Mouse (Mus musculus) heart, adult 2 months (tissue): ENCODE measurements around the gene Zfp366. TPM values are rescaled to one million over a fixed set of nuclear protein-coding genes. Genes with fewer than 3 reads are reported as not detected.
A peak's percentile ranks its signal among the peaks of the same experiment; 100 is the strongest.

Source experiments
- DNase-seq, 2 experiments: peaks; one replicate each; pipeline ENCODE4 v3.0.0; 2021
- H3K27ac ChIP-seq: fragments of 200-600 bp; 2 replicates; pipeline ENCODE4 v1.8.1; 2022
- H3K27me3 ChIP-seq: fragments of 200-500 bp; 2 replicates; pipeline ENCODE4 v1.6.1; 2012; ENCODE audit warnings: mild to moderate bottlenecking, low read length, inconsistent platforms, mixed read lengths; ENCODE audit not compliant: control insufficient read depth, insufficient read depth
- H3K36me3 ChIP-seq: fragments of 200-500 bp; 2 replicates; pipeline ENCODE4 v1.6.1; 2012; ENCODE audit warnings: low read length, inconsistent platforms; ENCODE audit not compliant: control insufficient read depth, insufficient read depth
- H3K4me1 ChIP-seq: fragments of 200-500 bp; 2 replicates; pipeline ENCODE4 v1.6.1; 2011; ENCODE audit warnings: low read length; ENCODE audit not compliant: control insufficient read depth, insufficient read depth
- H3K4me3 ChIP-seq: fragments of 200-600 bp; 2 replicates; pipeline ENCODE4 v1.8.1; 2022
- H3K79me2 ChIP-seq: fragments of 200-500 bp; replicated peaks from 2 replicates; pipeline ENCODE4 v1.6.1; 2012; ENCODE audit warnings: mild to moderate bottlenecking, inconsistent platforms, low read length, moderate library complexity, mixed read lengths; ENCODE audit not compliant: control insufficient read depth, insufficient read depth
- H3K9ac ChIP-seq: fragments of 200-500 bp; 2 replicates; pipeline ENCODE4 v1.6.1; 2012; ENCODE audit warnings: low read depth, mild to moderate bottlenecking, control low read depth, inconsistent platforms, low read length, mixed read lengths
- CTCF ChIP-seq: fragments of 200-600 bp; IDR thresholded peaks from 2 replicates; pipeline ENCODE4 v1.8.1; 2022; ENCODE audit warnings: antibody characterized with exemption, mild to moderate bottlenecking, moderate library complexity
- EP300 ChIP-seq: fragments of 200-500 bp; IDR thresholded peaks from 2 replicates; pipeline ENCODE4 v1.6.1; 2011; ENCODE audit warnings: low read depth, low read length, control low read depth; ENCODE audit not compliant: insufficient read depth
- POLR2A ChIP-seq: fragments of 200-500 bp; IDR thresholded peaks from 2 replicates; pipeline ENCODE4 v1.6.1; 2011; ENCODE audit warnings: mild to moderate bottlenecking, low read depth, low read length, control low read depth; ENCODE audit not compliant: insufficient read depth
- WGBS: fragments of 180-500 bp; shearing (Covaris S2); methylation state at CpG from one replicate; pipeline ENCODE4 v1.1.7; 2018; 5-methylcytosine and 5-hydroxymethylcytosine counted together
- intact Hi-C: fragments of 180-260 bp; cut with DNase I; formaldehyde crosslinking; loops from one replicate; pipeline ENCODE4 v1.15.1; 2025
- polyA plus RNA-seq: library from polyadenylated mRNA; depleted of rRNA; stranded (reverse); fragments of >200 nt; gene quantifications from 2 replicates; pipeline ENCODE4 v1.2.3, GENCODE M21; 2012
- total RNA-seq, 2 experiments: library from RNA; stranded (reverse); gene quantifications; 2 replicates each; pipeline ENCODE4 v1.2.3; 2021

Gene Zfp366
- total and polyA plus RNA-seq, 3 experiments = 5.0 to 14.4 (median 9.7) TPM

- intact Hi-C loops = no loop called here
These were observed 59.2 kb downstream of the Zfp366 start for GRCm38 (mm10) chr13:99243831-99244230.

GRCm38 (mm10) chr13:99244471-99244870 lies 59.8 kb downstream of the Zfp366 start:
- WGBS = 74% methylated on average over 6 of the region's 6 CpGs
- TF ChIP-seq POLR2A (no peak), CTCF (no peak), EP300 (no peak)
- Histone ChIP-seq H3K79me2 (no peaks in the 10 kb centered on the region), H3K4me3 (no peak overlapping the region), H3K27me3 (no peaks in the 10 kb centered on the region), H3K27ac (no peak overlapping the region), H3K36me3 (peaks cover 19% of the 10 kb centered on the region), H3K4me1 (peaks cover 19% of the 10 kb centered on the region), H3K9ac (no peak overlapping the region)
- intact Hi-C loops = no loop called here
- peak in 1 of 2 experiments; percentile 1 for DNase-seq

More at GRCm38 (mm10) chr13:99243831-99244230, 59.2 kb downstream of the Zfp366 start:
- no peaks in the 10 kb centered on the region for H3K79me2 ChIP-seq
- H3K9ac ChIP-seq = no peak overlapping the region
- H3K27ac ChIP-seq = no peak overlapping the region
- TF ChIP-seq POLR2A (no peak), EP300 (no peak), CTCF (no peak)
- no peaks in the 10 kb centered on the region for H3K27me3 ChIP-seq
- 95% methylated on average over 9 of the region's 9 CpGs for WGBS
- peaks cover 26% of the 10 kb centered on the region for H3K4me1 ChIP-seq
- no peak for DNase-seq
- H3K4me3 ChIP-seq = no peak overlapping the region
- H3K36me3 ChIP-seq = peaks cover 23% of the 10 kb centered on the region

GRCm38 (mm10) chr13:99244896-99245295 lies 60.3 kb downstream of the Zfp366 start:
- H3K4me3 ChIP-seq = no peak overlapping the region
- intact Hi-C loops = no loop called here
- no peaks in the 10 kb centered on the region for H3K79me2 ChIP-seq
- 69% methylated on average over 3 of the region's 3 CpGs for WGBS
- no peak overlapping the region for H3K9ac ChIP-seq
- H3K27ac ChIP-seq = peak overlapping the region; percentile 40; the same call in 1 of the 2 replicates
- DNase-seq = peak in 1 of 2 experiments; percentile 2
- no peak for TF ChIP-seq POLR2A
- TF ChIP-seq CTCF = no peak
- TF ChIP-seq EP300 = no peak
- peaks cover 16% of the 10 kb centered on the region for H3K36me3 ChIP-seq
- peaks cover 16% of the 10 kb centered on the region for H3K4me1 ChIP-seq
- H3K27me3 ChIP-seq = no peaks in the 10 kb centered on the region

GRCm38 (mm10) chr13:99245916-99246460 lies 61.4 kb downstream of the Zfp366 start:
- Histone ChIP-seq H3K36me3 (peaks cover 9% of the 10 kb centered on the region; the same call in 1 of the 2 replicates), H3K27me3 (no peaks in the 10 kb centered on the region), H3K79me2 (no peaks in the 10 kb centered on the region), H3K27ac (no peak overlapping the region), H3K4me3 (no peak overlapping the region), H3K4me1 (peaks cover 13% of the 10 kb centered on the region), H3K9ac (no peak overlapping the region)
- TF ChIP-seq CTCF = no peak
- TF ChIP-seq POLR2A = no peak
- DNase-seq = peak in 1 of 2 experiments; percentile 2
- intact Hi-C loops = no loop called here
- 94% methylated on average over 21 of the region's 21 CpGs for WGBS

GRCm38 (mm10) chr13:99250806-99251205 lies 66.2 kb downstream of the Zfp366 start:
- Histone ChIP-seq H3K9ac (no peak overlapping the region), H3K27me3 (no peaks in the 10 kb centered on the region), H3K36me3 (peaks cover 9% of the 10 kb centered on the region), H3K79me2 (no peaks in the 10 kb centered on the region), H3K27ac (no peak overlapping the region), H3K4me1 (peaks cover 9% of the 10 kb centered on the region), H3K4me3 (no peak overlapping the region)
- TF ChIP-seq EP300 = no peak
- no peak for TF ChIP-seq CTCF
- no peak for TF ChIP-seq POLR2A
- 97% methylated on average over 2 of the region's 2 CpGs for WGBS
- intact Hi-C loops = loop anchor here (5.0 kb wide), 1 partner anchor 124 kb away; no protein-coding TSS in a partner anchor
- DNase-seq = no peak

- Histone ChIP-seq H3K27ac (peak overlapping the region; percentile 77), H3K79me2 (no peaks in the 10 kb centered on the region), H3K27me3 (no peaks in the 10 kb centered on the region), H3K9ac (no peak overlapping the region), H3K4me1 (peaks cover 9% of the 10 kb centered on the region), H3K4me3 (no peak overlapping the region), H3K36me3 (peaks cover 9% of the 10 kb centered on the region)
- TF ChIP-seq CTCF (no peak), POLR2A (no peak), EP300 (no peak)
- intact Hi-C loops = loop anchor here (1.0 to 5.0 kb wide), 3 partner anchors 15 to 127 kb away; partner anchors contain the start of gene Zfp366
- no peak for DNase-seq
These were observed 69.6 kb downstream of the Zfp366 start for GRCm38 (mm10) chr13:99254215-99254614.
